Mouse (Mus musculus): Measurements from ENCODE around the gene Khdc3.
"Not testable (repeated sequence)": the region's sequence is repeated elsewhere in the genome, so short reads cannot be mapped to it uniquely, and the experiment has no call there.

The Khdc3 gene

DNA sequence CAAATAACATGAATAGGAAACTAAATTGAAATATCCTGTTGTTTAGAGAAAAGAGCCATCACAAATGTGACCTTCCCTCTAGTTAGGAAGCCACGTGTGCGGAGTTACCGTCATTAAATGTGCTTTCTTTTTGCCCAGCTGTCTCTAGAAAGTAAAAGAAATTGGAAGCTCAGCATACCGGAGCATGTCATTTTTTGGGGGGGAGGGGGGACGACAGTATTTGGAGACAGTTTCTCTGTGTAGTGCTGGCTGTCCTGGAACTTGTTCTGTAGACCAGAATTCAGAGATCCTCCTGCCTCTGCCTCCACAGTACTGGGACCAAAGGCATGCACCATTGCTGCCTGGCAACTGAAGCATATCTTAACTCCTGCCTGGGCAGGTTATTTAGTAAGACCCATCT is at the start of gene Khdc3:
Khdc3 (plus strand) TSS at position 301 of the 400 bp plus-strand sequence.
- DNase-seq: no peak

DNA sequence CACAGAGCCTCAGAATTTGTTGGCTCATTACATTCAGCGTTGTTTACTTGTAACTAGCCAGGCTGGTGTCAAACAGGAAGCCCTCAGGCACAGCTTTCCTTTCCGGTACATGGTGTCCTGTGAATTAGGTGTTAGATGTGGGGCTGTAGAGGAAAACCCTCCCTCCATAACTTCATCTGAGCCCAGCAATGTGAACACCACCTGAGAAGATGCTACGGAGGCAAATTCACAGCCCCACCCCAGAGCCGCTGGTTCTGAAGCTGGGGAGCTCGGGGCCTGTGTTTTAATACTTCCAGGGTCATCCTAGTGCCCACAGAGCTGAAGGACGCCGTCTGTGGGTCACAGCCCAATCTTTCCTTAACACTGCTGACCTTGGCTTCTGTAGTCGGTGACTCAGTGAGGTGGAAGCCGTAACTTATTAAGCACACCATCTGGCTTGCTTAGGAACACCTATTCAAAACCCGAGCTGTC is 46.2 kb upstream of the Khdc3 start:
- DNase-seq: no peak

DNA sequence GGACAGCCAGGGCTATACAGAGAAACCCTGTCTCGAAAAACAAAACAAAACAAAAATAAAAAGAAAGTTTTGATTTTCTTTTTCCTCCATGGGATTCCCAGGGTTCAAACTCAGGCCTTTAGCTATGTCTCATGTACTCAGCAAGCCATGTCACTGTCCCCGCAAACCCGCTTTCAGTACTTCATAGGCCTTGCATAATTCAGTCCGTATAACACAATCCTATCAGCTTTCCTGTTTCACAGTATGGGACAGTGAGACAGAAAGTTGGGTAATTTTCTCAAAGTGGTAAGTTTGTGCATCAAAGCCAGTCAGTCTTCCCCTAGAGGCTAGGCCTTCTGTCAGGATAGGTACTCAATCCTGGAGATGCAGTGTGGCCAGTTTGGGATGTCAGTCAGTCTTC is 42.4 kb upstream of the Khdc3 start:
- no peak for DNase-seq

- DNase-seq: no peak
Observed at GRCm38 (mm10) chr9:73063621-73064290, 37.9 kb upstream of the Khdc3 start.

DNA sequence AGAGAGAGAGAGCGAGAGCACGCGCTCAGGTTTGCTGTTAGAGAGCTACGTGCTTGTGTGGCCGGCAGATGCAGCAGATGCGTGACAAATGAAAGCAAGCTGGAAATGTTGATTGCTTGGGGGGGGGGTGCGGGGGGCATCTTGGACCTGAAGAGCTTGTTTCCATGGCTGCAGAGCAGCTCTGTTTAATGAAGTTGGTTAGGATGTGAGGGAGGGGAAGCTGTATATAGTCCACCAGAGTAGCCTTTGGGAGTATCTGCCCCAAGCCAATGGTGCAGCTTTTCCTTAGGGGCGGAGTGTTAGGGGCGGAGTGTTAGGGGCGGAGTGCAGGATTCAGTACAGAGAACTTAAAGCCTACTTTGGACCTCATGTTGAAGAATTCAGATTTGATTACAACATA is 34.5 kb upstream of the Khdc3 start:
- DNase-seq: no peak

GRCm38 (mm10) chr9:73068230-73068679 is 33.4 kb upstream of the Khdc3 start:
- DNase-seq: no peak

GRCm38 (mm10) chr9:73068688-73069087 is 32.9 kb upstream of the Khdc3 start:
- no peak for DNase-seq

DNA sequence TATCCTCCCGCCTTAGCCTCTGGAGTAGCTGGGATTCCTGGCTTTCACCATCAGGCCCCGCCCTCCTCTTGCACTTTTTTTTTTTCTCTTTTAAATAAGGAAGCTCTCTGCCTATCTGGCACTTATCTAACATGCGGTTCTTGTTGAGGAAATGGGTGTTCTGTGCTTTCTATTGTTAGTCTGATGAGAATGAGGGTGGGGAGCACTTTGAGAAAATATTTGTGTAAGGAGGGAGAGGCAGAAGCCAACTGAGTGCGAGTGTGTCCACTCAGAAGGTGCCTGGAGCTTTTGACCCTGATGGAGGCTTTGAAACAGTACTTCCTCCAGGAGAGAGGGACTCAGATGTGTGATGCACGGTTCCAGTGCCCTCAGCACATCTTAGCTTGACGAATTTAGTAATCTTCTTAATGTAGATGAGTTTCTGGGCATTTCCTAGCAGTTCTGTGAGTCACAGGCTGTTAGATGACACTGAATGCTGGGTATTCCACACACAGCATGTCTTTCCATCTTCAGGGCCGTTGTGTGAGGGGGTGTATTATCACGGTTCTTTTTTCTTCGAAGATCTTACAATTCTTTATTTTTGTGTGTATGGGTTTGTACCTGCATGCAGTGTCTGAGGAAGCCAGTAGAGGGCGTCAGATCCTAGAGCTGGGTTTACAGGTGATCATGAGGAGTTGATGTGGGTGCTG is 30.5 kb upstream of the Khdc3 start:
- no peak for DNase-seq

- no peak for DNase-seq
Observed at GRCm38 (mm10) chr9:73072426-73072825, 29.2 kb upstream of the Khdc3 start.

GRCm38 (mm10) chr9:73073169-73073568 is 28.5 kb upstream of the Khdc3 start:
- no peak for DNase-seq

- not testable (repeated sequence) for DNase-seq
Observed at GRCm38 (mm10) chr9:73079349-73079748, 22.3 kb upstream of the Khdc3 start.

- DNase-seq: no peak
Observed at GRCm38 (mm10) chr9:73079801-73080325, 21.8 kb upstream of the Khdc3 start.

GRCm38 (mm10) chr9:73082291-73083000 is 19.2 kb upstream of the Khdc3 start:
- peak; percentile 79 for DNase-seq

- no peak for DNase-seq
Observed at GRCm38 (mm10) chr9:73083956-73084355, 17.7 kb upstream of the Khdc3 start.

DNA sequence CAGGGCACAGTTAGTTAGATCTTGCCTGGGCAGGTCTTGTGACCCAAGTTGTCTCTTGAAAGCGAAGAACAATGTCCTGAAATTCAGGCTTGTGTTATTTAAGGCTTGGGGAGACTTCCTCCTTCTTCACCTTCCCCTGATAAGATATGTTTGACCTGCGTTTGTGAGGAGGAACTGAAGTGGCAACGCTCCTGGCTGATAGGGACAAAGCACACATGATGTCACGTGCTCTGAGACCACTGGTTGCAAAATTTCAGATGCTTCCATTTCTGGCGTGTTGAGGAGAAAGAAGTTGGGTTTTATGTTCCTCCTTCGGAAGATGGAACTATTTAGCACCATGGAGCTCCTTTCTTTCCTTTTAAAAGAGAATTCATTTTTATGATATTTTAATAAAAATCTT is 15.8 kb upstream of the Khdc3 start:
- DNase-seq: no peak

DNA sequence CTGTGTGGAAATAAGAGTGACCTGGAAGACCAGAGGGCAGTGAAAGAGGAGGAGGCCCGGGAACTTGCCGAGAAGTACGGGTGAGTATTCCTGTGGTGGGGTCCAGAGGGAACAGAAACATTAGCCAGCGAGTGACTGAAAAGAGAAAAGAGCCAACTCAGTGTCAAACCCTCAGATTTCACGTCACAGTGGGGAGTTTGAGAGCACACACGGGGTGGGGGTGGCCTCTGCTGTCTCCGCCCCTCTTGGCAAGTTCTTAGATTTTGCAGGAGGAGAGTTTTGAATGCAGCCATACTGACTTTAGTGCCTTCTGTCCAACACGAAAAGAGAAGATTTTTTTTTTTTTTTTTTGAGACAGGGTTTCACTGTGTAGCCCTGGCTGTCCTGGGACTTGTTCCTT is 14.5 kb upstream of the Khdc3 start:
- DNase-seq: no peak

- DNase-seq: no peak
Observed at GRCm38 (mm10) chr9:73087581-73087980, 14.1 kb upstream of the Khdc3 start.

DNA sequence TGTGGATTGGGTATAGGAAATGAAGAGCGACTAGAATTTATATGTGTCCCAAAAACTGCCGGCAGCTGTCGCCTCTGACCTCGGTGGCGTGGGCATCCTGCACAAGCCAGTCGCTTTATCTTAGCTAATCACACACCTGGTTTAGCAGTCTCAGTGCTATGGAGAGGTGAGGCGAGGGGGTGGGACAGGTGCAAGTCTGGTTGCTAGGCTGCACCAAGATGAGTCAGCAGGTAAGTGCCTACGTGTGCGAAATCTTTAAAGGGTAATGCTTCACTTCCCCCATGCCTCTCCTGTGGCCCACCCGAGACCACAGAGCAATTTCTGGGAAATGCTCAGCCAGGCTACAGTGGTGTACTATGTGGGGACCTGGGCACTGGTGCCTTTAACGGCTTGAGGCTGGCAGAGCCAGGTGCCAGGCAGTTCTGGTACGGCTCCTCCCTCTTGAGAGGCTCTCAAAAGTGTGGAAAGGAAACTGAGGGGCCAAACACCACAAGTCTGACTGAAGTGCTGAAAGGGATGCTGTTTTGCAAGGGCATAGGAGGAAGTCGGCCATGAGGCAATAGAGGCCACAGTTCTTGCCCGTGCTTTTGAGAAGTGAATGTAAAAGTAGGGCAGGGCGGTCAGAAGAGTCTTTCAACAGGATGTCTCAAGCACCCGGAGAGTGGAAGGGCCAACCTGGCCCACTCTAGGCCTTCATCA is 12.3 kb upstream of the Khdc3 start:
- DNase-seq: no peak

DNA sequence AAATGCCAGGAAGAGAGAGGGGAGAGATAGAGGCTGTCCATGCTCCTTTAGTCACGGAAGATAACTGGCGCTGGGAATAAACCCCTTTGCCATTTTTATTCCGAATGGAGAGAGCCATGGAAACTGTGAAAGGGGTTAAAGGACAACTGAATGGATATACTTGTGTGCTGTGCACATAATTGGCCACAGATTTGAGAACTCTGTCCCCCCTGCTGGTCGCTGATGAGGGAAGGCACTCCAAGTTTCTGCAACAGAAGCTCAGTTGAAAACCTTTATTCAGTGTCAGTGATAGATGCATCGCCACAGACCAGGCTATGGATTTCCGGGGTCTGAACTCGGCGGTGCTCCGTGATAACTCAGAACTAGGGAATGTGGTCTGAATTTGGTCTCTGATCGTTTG is 11.5 kb upstream of the Khdc3 start:
- DNase-seq: no peak

DNA sequence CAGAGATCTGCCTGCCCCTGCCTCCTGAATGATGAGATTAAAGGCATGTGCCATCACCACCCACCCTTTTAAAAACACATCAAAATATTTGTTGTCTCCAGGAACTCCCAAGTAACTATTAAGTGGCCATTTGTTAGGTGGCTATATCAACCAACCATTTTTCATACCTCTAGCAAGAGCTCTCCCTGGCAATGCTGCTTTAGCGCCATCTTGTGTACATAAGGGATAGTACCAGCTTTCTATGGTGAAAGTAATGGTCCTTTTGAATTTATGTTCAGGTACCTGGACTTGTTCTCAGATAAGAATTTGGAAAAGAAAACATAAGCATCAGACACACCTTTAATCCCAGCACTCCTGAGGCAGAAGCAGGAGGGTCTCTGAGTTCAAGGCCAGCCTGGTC is 9.9 kb upstream of the Khdc3 start:
- peak; percentile 49 for DNase-seq

GRCm38 (mm10) chr9:73094580-73094979 is 7.1 kb upstream of the Khdc3 start:
- DNase-seq: no peak

- DNase-seq: no peak
Observed at GRCm38 (mm10) chr9:73097898-73098297, 3.7 kb upstream of the Khdc3 start.

DNA sequence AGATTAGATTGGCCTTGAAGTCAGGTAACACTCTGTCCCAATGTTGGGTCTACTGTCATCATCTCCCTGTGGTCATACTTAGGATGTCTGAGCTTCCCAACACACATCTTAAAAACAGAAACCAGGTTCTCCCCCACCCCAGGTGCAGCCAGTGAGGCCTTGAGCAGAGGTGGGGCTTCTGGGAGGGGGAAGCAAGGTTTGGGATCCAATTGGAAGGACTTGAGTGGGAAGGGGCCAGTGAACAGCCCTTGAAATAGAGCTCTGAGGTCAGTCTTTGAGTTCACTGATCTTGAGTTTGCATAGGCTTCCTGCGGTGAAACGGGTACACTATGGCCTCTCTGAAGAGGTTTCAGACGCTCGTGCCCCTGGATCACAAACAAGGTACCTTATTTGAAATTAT is 545 bp downstream of the Khdc3 start, which contains the start of gene Gm20509:
Gm20509 (plus strand) TSS at position 290 of the 400 bp plus-strand sequence.
- DNase-seq: no peak

Measured in cerebellum, adult 8-10 months (tissue).